Mouse (Mus musculus): Measurements from ENCODE around the gene Rpl22l1.

DNA sequence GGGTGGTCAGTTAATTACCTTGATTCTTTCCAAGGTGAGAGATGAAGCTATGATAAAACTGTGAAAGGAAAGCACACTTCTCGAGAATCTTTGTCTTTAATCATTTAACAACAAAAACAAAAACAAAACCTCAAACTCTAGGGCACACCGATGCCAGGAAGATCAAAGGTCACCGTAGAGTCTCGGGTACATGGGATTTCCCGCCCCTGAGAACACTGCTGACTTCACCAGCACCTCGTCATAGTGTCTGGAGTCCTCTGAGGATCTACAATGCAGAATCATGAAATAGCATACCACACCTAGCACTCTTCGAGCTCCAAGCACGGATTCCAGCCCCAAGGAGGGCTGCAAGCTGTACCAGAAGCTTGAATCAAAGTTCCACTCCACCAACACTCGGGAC is 24.7 kb upstream of the Rpl22l1 start:
- no peak for TF ChIP-seq MYOG (IDR thresholded peaks at IDR 0.05; ENCODE audit: control insufficient read depth in 1 of 3, insufficient read depth in 1 of 3, insufficient read length in 2 of 3, low read depth in 2 of 3)
- TF ChIP-seq POLR2A (IDR thresholded peaks at IDR 0.05; ENCODE audit: insufficient read length, low read depth): no peak
- TF ChIP-seq CEBPB (IDR thresholded peaks at IDR 0.05; ENCODE audit: insufficient read depth, poor library complexity, severe bottlenecking): no peak
- TF ChIP-seq MYOD1 (IDR thresholded peaks at IDR 0.05; ENCODE audit: control insufficient read depth in 1 of 3, insufficient read length in 2 of 3, low read depth in 2 of 3): no peak

Data from myocyte (in vitro differentiated cells).